Mouse (Mus musculus) CH12.LX (cell line): ENCODE measurements around the gene Ncdn. TPM values are rescaled to one million over a fixed set of nuclear protein-coding genes. Genes with fewer than 3 reads are reported as not detected.
A peak's percentile ranks its signal among the peaks of the same experiment; 100 is the strongest.

Experiments used
- DNase-seq: peaks from one replicate; pipeline ENCODE4 v3.0.0-alpha.2; 2013; ENCODE audit errors: extremely low read depth
- H3K27ac ChIP-seq: 2 replicates; pipeline ENCODE4 v1.5.1; 2012; ENCODE audit warnings: low read depth, mild to moderate bottlenecking, control low read depth, moderate library complexity; ENCODE audit not compliant: insufficient read depth
- H3K27me3 ChIP-seq: replicated peaks from 2 replicates; pipeline ENCODE3; 2012; ENCODE audit warnings: inconsistent platforms
- H3K36me3 ChIP-seq, 2 experiments: replicated peaks in 1 of 2; 2 replicates each; pipeline versions ENCODE3 to v1.6.1; 2012; ENCODE audit warnings: inconsistent platforms in 1 of 2, low read length in 1 of 2, mild to moderate bottlenecking in 1 of 2, mixed read lengths in 1 of 2, moderate library complexity in 1 of 2; ENCODE audit not compliant: control insufficient read depth in 1 of 2, insufficient read depth in 1 of 2
- H3K4me1 ChIP-seq, 2 experiments: 2 replicates each; pipeline ENCODE4 v1.6.1; 2012; ENCODE audit warnings: inconsistent platforms in 1 of 2, moderate library complexity in 1 of 2; ENCODE audit not compliant: insufficient read depth in 2 of 2, control insufficient read depth in 1 of 2
- H3K4me2 ChIP-seq: 2 replicates; pipeline ENCODE4 v1.6.1; 2012; ENCODE audit warnings: low read depth, mild to moderate bottlenecking, control low read depth; ENCODE audit not compliant: poor library complexity, insufficient read depth, severe bottlenecking
- H3K4me3 ChIP-seq, 3 experiments: fragments of 150-350 bp in 1 of 3; sonication (generic) in 1 of 3; replicated peaks in 1 of 3; 2 replicates each; pipeline versions ENCODE3 to v1.5.1; 2011 to 2012; ENCODE audit warnings: low read depth in 2 of 3, low read length in 2 of 3, mild to moderate bottlenecking in 2 of 3, moderate library complexity in 2 of 3, control low read depth in 1 of 3, improper control_type of control experiment in 1 of 3, inconsistent platforms in 1 of 3, mixed read lengths in 1 of 3; ENCODE audit not compliant: poor library complexity in 1 of 3
- H3K79me2 ChIP-seq: replicated peaks from 2 replicates; pipeline ENCODE4 v1.6.1; 2012; ENCODE audit warnings: mild to moderate bottlenecking, moderate library complexity; ENCODE audit not compliant: control insufficient read depth, poor library complexity, insufficient read depth, severe bottlenecking; ENCODE audit errors: extremely low read depth
- H3K9ac ChIP-seq: 2 replicates; pipeline ENCODE4 v1.6.1; 2012; ENCODE audit warnings: low read depth, mild to moderate bottlenecking, control low read depth, moderate library complexity; ENCODE audit not compliant: insufficient read depth
- H3K9me3 ChIP-seq: replicated peaks from 2 replicates; pipeline ENCODE3; 2012; ENCODE audit warnings: low read length, inconsistent platforms, mixed read lengths
- CHD1 ChIP-seq: IDR thresholded peaks from 2 replicates; pipeline ENCODE4 v1.6.1; 2012; ENCODE audit warnings: low read depth, low read length, improper control_type of control experiment, inconsistent platforms
- CHD2 ChIP-seq: IDR thresholded peaks from 2 replicates; pipeline ENCODE4 v1.6.1; 2011; ENCODE audit warnings: low read length, improper control_type of control experiment
- CTCF ChIP-seq, 2 experiments: IDR thresholded peaks in 1 of 2; conservative IDR thresholded peaks in 1 of 2; 2 replicates each; pipeline ENCODE4 v1.5.1; 2011 to 2012; ENCODE audit warnings: low read depth in 2 of 2, low read length in 2 of 2, improper control_type of control experiment in 1 of 2, inconsistent platforms in 1 of 2, mild to moderate bottlenecking in 1 of 2, moderate library complexity in 1 of 2
- GABPA ChIP-seq: IDR thresholded peaks from 2 replicates; pipeline ENCODE4 v1.6.1; 2012; ENCODE audit warnings: low read depth, low read length, improper control_type of control experiment, inconsistent platforms; ENCODE audit not compliant: insufficient replicate concordance
- HCFC1 ChIP-seq: IDR thresholded peaks from 2 replicates; pipeline ENCODE4 v1.6.1; 2012; ENCODE audit warnings: low read depth, mild to moderate bottlenecking, inconsistent platforms, low read length, improper control_type of control experiment
- IRF4 ChIP-seq: IDR thresholded peaks from 2 replicates; pipeline ENCODE4 v1.6.1; 2014; ENCODE audit warnings: low read depth, mild to moderate bottlenecking, inconsistent platforms, low read length, improper control_type of control experiment
- JUN ChIP-seq: IDR thresholded peaks from 2 replicates; pipeline ENCODE4 v1.6.1; 2011; ENCODE audit warnings: low read depth, mild to moderate bottlenecking, low read length, improper control_type of control experiment, moderate library complexity; ENCODE audit not compliant: insufficient read depth
- JUND ChIP-seq: conservative IDR thresholded peaks from 2 replicates; pipeline ENCODE4 v1.6.1; 2011; ENCODE audit warnings: low read depth, low read length, improper control_type of control experiment
- MEF2A ChIP-seq: IDR thresholded peaks from 2 replicates; pipeline ENCODE4 v1.6.1; 2014; ENCODE audit warnings: low read depth, mild to moderate bottlenecking, inconsistent platforms, low read length, improper control_type of control experiment, borderline replicate concordance
- MYC ChIP-seq: IDR thresholded peaks from 2 replicates; pipeline ENCODE4 v1.6.1; 2011; ENCODE audit warnings: low read depth, mild to moderate bottlenecking, improper control_type of control experiment, low read length
- RAD21 ChIP-seq: IDR thresholded peaks from 2 replicates; pipeline ENCODE4 v1.6.1; 2011; ENCODE audit warnings: low read depth, mild to moderate bottlenecking, low read length, improper control_type of control experiment, moderate library complexity
- RCOR1 ChIP-seq: conservative IDR thresholded peaks from 2 replicates; pipeline ENCODE4 v1.6.1; 2012; ENCODE audit warnings: low read depth, mild to moderate bottlenecking, inconsistent platforms, low read length, improper control_type of control experiment
- SIN3A ChIP-seq: IDR thresholded peaks from 2 replicates; pipeline ENCODE4 v1.6.1; 2012; ENCODE audit warnings: low read length, improper control_type of control experiment, inconsistent platforms
- SMC3 ChIP-seq: IDR thresholded peaks from 2 replicates; pipeline ENCODE4 v1.6.1; 2011; ENCODE audit warnings: low read depth, low read length, improper control_type of control experiment
- TCF12 ChIP-seq: IDR thresholded peaks from 2 replicates; pipeline ENCODE4 v1.6.1; 2014; ENCODE audit warnings: low read depth, mild to moderate bottlenecking, inconsistent platforms, low read length, improper control_type of control experiment
- ZC3H11A ChIP-seq: IDR thresholded peaks from 2 replicates; pipeline ENCODE4 v1.6.1; 2012; ENCODE audit warnings: low read depth, mild to moderate bottlenecking, inconsistent platforms, low read length, improper control_type of control experiment
- dilution Hi-C: fragments of 300-500 bp; cut with MboI; formaldehyde crosslinking; loops from 2 replicates; pipeline ENCODE4 v1.14.3; 2020; ENCODE audit warnings: low sequenced_read_pairs; ENCODE audit not compliant: extremely low pct_unique_long_range_greater_than_20kb, extremely low pct_ligation_motif_present
- in situ Hi-C: fragments of 300-500 bp; cut with MboI; formaldehyde crosslinking; loops from 3 replicates; pipeline ENCODE4 v1.14.3; 2019; ENCODE audit warnings: low sequenced_read_pairs, low pct_ligation_motif_present, low pct_unique_long_range_greater_than_20kb, mixed read lengths
- polyA plus RNA-seq: library from polyadenylated mRNA; unstranded; fragments of >175 nt; gene quantifications from 2 replicates; pipeline ENCODE4 v1.2.1, GENCODE M21; 2012; ENCODE audit warnings: low read depth; ENCODE audit not compliant: insufficient read length
- total RNA-seq, 2 experiments: library from RNA; depleted of rRNA; stranded (reverse); fragments of 300-350 nt in 1 of 2; fragments of >200 nt in 1 of 2; gene quantifications; 2 replicates each; pipeline ENCODE4 v1.2.3; 2012 to 2014

Ncdn gene
- total and polyA plus RNA-seq, 3 experiments: 18.7 to 41.2 (median 30.6) TPM

DNA sequence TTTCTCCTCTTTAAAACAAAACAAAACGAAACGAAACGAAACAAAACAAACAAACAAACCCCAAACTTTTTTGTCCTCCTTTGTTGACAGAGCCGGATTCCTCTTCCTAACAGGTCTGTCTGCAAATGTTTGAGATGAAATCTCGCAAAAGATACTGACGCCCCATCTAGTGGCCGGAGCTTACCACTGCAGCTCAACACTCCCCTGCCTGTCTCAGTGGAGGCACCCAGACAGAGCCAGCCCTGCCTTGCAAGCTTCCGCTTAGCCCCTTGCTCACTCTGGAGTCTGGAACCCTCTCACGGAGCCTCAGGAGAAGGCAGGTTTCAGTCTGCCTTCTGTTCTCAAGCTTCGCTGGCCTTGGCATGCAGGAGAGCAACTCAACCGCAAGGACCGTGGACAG is 11.8 kb downstream of the Ncdn start:
- H3K27me3 ChIP-seq: no peaks in the 10 kb centered on the region
- H3K9ac ChIP-seq: no peak overlapping the region
- peak; percentile 86 for TF ChIP-seq RAD21
- peak; percentile 64 to 91 for TF ChIP-seq CTCF (conservative IDR thresholded peaks at IDR 0.05 in 1 of 2, IDR thresholded peaks at IDR 0.05 in 1 of 2; ENCODE audit: low read depth in 2 of 2, low read length in 2 of 2)
- no peak for TF ChIP-seq SIN3A
- TF ChIP-seq ZC3H11A: peak; percentile 65
- TF ChIP-seq RCOR1: no peak
- no peak for TF ChIP-seq CHD2
- TF ChIP-seq CHD1: no peak
- TF ChIP-seq JUN: no peak
- no peak for TF ChIP-seq TCF12
- TF ChIP-seq JUND: no peak
- TF ChIP-seq IRF4: no peak
- TF ChIP-seq GABPA: no peak
- no peak for TF ChIP-seq MEF2A
- TF ChIP-seq SMC3: peak; percentile 94
- in situ Hi-C loops (no loop called here), dilution Hi-C loops (no loop called here)
- H3K9me3 ChIP-seq: no peaks in the 10 kb centered on the region
- no peak overlapping the region for H3K4me2 ChIP-seq
- no peaks in the 10 kb centered on the region for H3K79me2 ChIP-seq
- DNase-seq: peak; percentile 79
- H3K27ac ChIP-seq: no peak overlapping the region
- H3K36me3 ChIP-seq: peaks cover 25 to 34% of the 10 kb centered on the region in 2 experiments
- H3K4me3 ChIP-seq: no peak overlapping the region
- H3K4me1 ChIP-seq: 0 out of 4 replicates have a peak, but pooled peaks cover 0 to 4% of the 10 kb centered on the region in 2 experiments

DNA sequence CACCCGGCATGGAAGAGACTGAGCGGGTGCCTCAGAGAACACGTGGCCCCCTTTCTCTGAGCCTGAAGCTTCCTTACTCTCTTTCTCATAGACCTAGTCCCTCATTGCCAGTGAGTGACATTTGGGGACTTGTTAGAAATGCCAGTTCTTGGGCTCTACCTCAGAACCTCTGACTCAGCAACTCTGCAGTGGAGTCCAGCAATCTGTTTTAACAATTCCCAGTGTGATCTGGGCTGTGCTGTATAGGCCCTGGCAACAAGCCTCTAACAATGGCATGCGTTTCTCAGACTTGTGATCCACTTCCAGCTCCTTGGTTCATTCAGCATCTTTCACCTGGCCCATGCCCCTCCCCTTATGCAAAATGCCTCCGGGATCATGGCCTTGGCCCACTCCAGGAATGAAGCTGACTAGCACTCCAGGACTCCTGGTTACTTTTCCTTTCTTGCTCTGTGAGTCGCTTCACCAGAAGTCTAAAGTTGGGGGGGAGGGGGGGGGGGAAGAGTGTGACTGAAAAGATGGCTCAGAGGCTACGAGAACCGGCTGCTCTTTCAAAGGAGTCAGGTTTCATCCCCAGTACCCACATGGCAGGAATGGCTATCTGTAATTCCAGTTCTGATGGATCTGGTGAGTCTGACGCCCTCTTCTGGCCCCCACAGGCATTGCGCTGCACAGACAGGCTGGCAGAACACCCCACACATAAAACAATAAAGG is 13.1 kb downstream of the Ncdn start:
- H3K9me3 ChIP-seq: peaks cover 7% of the 10 kb centered on the region
- H3K27me3 ChIP-seq: no peaks in the 10 kb centered on the region
- H3K4me3 ChIP-seq: no peak overlapping the region
- in situ Hi-C loops (no loop called here), dilution Hi-C loops (no loop called here)
- H3K4me2 ChIP-seq: no peak overlapping the region
- no peak overlapping the region for H3K9ac ChIP-seq
- H3K79me2 ChIP-seq: no peaks in the 10 kb centered on the region
- peaks cover 17 to 21% of the 10 kb centered on the region in 2 experiments for H3K36me3 ChIP-seq
- peak in 1 of 2 experiments; percentile 58; a peak in 2 of 4 replicates for TF ChIP-seq CTCF (conservative IDR thresholded peaks at IDR 0.05 in 1 of 2, IDR thresholded peaks at IDR 0.05 in 1 of 2; ENCODE audit: low read depth in 2 of 2, low read length in 2 of 2)
- TF ChIP-seq MYC: no peak
- no peak for TF ChIP-seq HCFC1
- peak; percentile 53 for TF ChIP-seq SMC3
- H3K4me1 ChIP-seq: 0 out of 4 replicates have a peak, but pooled peaks cover 0 to 4% of the 10 kb centered on the region in 2 experiments
- no peak overlapping the region for H3K27ac ChIP-seq
- no peak for DNase-seq
